Mouse (Mus musculus) CH12.LX (cell line): ENCODE results near the gene Ercc6l.

Source experiments
- CHD2 ChIP-seq: IDR thresholded peaks from 2 replicates; pipeline ENCODE4 v1.6.1; 2011; ENCODE audit warnings: low read length, improper control_type of control experiment
- CTCF ChIP-seq, 2 experiments: IDR thresholded peaks in 1 of 2; conservative IDR thresholded peaks in 1 of 2; 2 replicates each; pipeline ENCODE4 v1.5.1; 2011 to 2012; ENCODE audit warnings: low read depth in 2 of 2, low read length in 2 of 2, improper control_type of control experiment in 1 of 2, inconsistent platforms in 1 of 2, mild to moderate bottlenecking in 1 of 2, moderate library complexity in 1 of 2
- EP300 ChIP-seq: IDR thresholded peaks from 2 replicates; pipeline ENCODE4 v1.6.1; 2011; ENCODE audit warnings: low read length, improper control_type of control experiment
- HCFC1 ChIP-seq: IDR thresholded peaks from 2 replicates; pipeline ENCODE4 v1.6.1; 2012; ENCODE audit warnings: low read depth, mild to moderate bottlenecking, inconsistent platforms, low read length, improper control_type of control experiment
- MAFK ChIP-seq: IDR thresholded peaks from 2 replicates; pipeline ENCODE4 v1.6.1; 2011; ENCODE audit warnings: low read length, improper control_type of control experiment; ENCODE audit not compliant: insufficient replicate concordance
- MAX ChIP-seq: IDR thresholded peaks from 2 replicates; pipeline ENCODE4 v1.6.1; 2011; ENCODE audit warnings: low read length, improper control_type of control experiment
- POLR2A ChIP-seq: IDR thresholded peaks from 2 replicates; pipeline ENCODE4 v1.6.1; 2011; ENCODE audit warnings: low read depth, mild to moderate bottlenecking, improper control_type of control experiment, low read length
- RAD21 ChIP-seq: IDR thresholded peaks from 2 replicates; pipeline ENCODE4 v1.6.1; 2011; ENCODE audit warnings: low read depth, mild to moderate bottlenecking, low read length, improper control_type of control experiment, moderate library complexity
- RCOR1 ChIP-seq: conservative IDR thresholded peaks from 2 replicates; pipeline ENCODE4 v1.6.1; 2012; ENCODE audit warnings: low read depth, mild to moderate bottlenecking, inconsistent platforms, low read length, improper control_type of control experiment
- SMC3 ChIP-seq: IDR thresholded peaks from 2 replicates; pipeline ENCODE4 v1.6.1; 2011; ENCODE audit warnings: low read depth, low read length, improper control_type of control experiment
- TCF12 ChIP-seq: IDR thresholded peaks from 2 replicates; pipeline ENCODE4 v1.6.1; 2014; ENCODE audit warnings: low read depth, mild to moderate bottlenecking, inconsistent platforms, low read length, improper control_type of control experiment
- USF2 ChIP-seq: conservative IDR thresholded peaks from 2 replicates; pipeline ENCODE4 v1.6.1; 2011; ENCODE audit warnings: low read depth, low read length, improper control_type of control experiment
- ZC3H11A ChIP-seq: IDR thresholded peaks from 2 replicates; pipeline ENCODE4 v1.6.1; 2012; ENCODE audit warnings: low read depth, mild to moderate bottlenecking, inconsistent platforms, low read length, improper control_type of control experiment
- ZKSCAN1 ChIP-seq: IDR thresholded peaks from 2 replicates; pipeline ENCODE4 v1.6.1; 2012; ENCODE audit warnings: low read depth, inconsistent platforms, low read length, improper control_type of control experiment, borderline replicate concordance

DNA sequence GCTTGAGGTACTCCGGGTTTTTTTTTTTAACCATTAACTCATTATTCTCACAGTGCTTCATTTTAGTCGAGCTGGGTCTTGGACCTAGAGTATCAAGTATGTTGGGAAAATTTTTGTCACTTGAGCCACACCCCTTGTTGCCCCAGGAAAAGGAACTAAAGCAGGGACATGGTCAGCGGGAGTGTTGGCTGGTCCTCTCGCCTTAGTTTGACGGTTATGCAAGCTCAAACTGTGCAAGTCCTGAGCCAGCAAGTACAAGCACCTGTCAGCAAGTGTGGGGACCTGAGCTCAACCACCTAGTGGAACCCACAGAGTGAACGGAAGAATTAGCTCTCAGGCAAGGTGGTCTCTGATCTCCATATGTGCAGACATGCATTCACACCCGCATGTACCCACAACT lies 55.0 kb downstream of the Ercc6l start:
- TF ChIP-seq CTCF (conservative IDR thresholded peaks at IDR 0.05 in 1 of 2, IDR thresholded peaks at IDR 0.05 in 1 of 2; ENCODE audit: low read depth in 2 of 2, low read length in 2 of 2) (no peak), RCOR1 (no peak), ZKSCAN1 (no peak), CHD2 (no peak), MAFK (no peak), EP300 (no peak), ZC3H11A (no peak), SMC3 (no peak), POLR2A (no peak), TCF12 (no peak), MAX (no peak), USF2 (no peak), RAD21 (no peak), HCFC1 (no peak)
